Mouse (Mus musculus): ENCODE measurements at regions not wholly inside any gene's neighbourhood (a gene's known extent, or its start where the extent isn't known, plus 50 kb on each side); places are given as distances from the start of the nearest gene placed in this dataset.

DNA sequence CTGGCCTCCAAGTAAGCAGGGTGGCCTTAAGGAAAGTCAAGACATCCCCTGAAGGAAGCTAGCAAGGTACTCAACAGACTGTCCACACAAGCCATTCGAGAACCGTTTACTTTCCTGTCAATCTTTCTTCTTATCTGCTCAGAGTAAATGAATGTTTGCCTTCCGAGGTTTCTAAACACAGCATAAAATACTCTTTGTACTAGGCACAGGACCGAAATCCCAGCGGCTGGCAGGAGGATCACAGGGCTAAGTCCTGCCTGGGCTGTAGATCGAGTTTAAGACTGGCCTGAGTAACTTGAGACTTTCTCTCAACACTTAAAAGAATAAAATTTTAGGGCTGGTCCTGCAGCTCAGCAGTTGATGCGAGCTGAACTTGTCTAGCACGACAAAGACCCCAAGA, 175.9 kb downstream of the Bcl2l11 start:
- in situ Hi-C loops (cut with MboI; ENCODE audit: low sequenced_read_pairs in 2 of 2, unreplicated experiment in 2 of 2), result no loop called here

DNA sequence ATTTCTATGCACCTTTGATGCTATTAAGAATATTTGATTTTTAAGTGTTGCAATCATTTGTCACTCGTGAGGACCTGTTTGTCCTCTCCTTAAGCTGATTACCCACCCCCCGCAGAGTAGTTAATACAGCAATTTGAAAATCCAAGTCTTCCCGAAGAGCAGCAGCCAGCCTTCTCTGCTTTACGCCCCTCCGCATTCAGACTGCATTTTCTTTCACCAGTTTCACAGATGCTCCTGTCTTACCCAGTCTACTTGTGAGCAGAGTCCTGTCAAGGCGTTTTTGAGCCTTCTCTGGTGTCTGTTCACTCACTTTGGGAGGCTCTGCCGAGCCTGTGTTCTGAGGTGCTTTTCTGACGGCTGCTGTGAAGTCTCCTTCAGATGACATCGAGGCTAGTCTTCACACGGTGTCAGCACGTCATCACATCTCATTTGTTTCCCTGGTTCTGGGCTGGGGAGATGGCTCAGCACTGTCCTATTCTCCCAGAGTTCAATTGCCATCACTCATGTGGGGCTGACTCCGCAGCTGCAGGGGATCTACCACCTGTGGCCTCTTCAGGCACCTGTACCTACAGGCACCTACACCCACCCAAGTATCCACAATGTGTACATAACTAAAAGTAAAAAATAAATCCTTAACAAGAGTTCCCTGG, 178.3 kb downstream of the Bcl2l11 start:
- no peak for DNase-seq (ENCODE audit: low read depth, low spot score)
- Histone ChIP-seq H3K36me3 (ENCODE audit: control insufficient read depth, insufficient read depth, low read length, poor library complexity, severe bottlenecking) (no peaks in the 10 kb centered on the region), H3K4me1 (ENCODE audit: control insufficient read depth in 2 of 2, insufficient read depth in 2 of 2, low read length in 2 of 2, poor library complexity in 1 of 2) (peaks cover 0 to 4% of the 10 kb centered on the region in 2 experiments; a peak in 2 of 4 replicates), H3K9me3 (ENCODE audit: control insufficient read depth, insufficient read depth, low read depth, low read length) (no peaks in the 10 kb centered on the region), H3K9ac (ENCODE audit: insufficient read depth, low read depth, low read length, poor library complexity, severe bottlenecking) (no peak overlapping the region), H3K27ac (ENCODE audit: insufficient read depth, low read depth, low read length, poor library complexity, severe bottlenecking) (no peak overlapping the region), H3K4me3 (ENCODE audit: insufficient read depth in 1 of 2, low read depth in 1 of 2, low read length in 2 of 2, poor library complexity in 1 of 2, severe bottlenecking in 1 of 2) (no peak overlapping the region)
- TF ChIP-seq ZNF384 (IDR thresholded peaks at IDR 0.05; ENCODE audit: low read depth, low read length), result no peak
- no peak for TF ChIP-seq HCFC1 (IDR thresholded peaks at IDR 0.05; ENCODE audit: borderline replicate concordance, insufficient read depth, low read length)
- no peak for TF ChIP-seq MAFK (IDR thresholded peaks at IDR 0.05; ENCODE audit: insufficient read depth, low read depth, low read length)
- TF ChIP-seq CHD2 (IDR thresholded peaks at IDR 0.05; ENCODE audit: low read depth, low read length), result no peak
- TF ChIP-seq ZC3H11A (IDR thresholded peaks at IDR 0.05; ENCODE audit: borderline replicate concordance, low read depth, low read length), result no peak
- in situ Hi-C loops (cut with MboI; ENCODE audit: low sequenced_read_pairs in 2 of 2, unreplicated experiment in 2 of 2), result no loop called here

More for the DNA sequence above, 175.9 kb downstream of the Bcl2l11 start:
- H3K9me3 ChIP-seq (ENCODE audit: control insufficient read depth, insufficient read depth, low read depth, low read length), result no peaks in the 10 kb centered on the region
- H3K36me3 ChIP-seq (ENCODE audit: control insufficient read depth, insufficient read depth, low read length, poor library complexity, severe bottlenecking), result no peaks in the 10 kb centered on the region
- no peak overlapping the region for H3K4me3 ChIP-seq (ENCODE audit: insufficient read depth in 1 of 2, low read depth in 1 of 2, low read length in 2 of 2, poor library complexity in 1 of 2, severe bottlenecking in 1 of 2)
- no peak for DNase-seq (ENCODE audit: low read depth, low spot score)
- H3K27ac ChIP-seq (ENCODE audit: insufficient read depth, low read depth, low read length, poor library complexity, severe bottlenecking), result no peak overlapping the region
- H3K4me1 ChIP-seq (ENCODE audit: control insufficient read depth in 2 of 2, insufficient read depth in 2 of 2, low read length in 2 of 2, poor library complexity in 1 of 2), result peaks cover 0 to 11% of the 10 kb centered on the region in 2 experiments; a peak in 2 of 4 replicates
- H3K9ac ChIP-seq (ENCODE audit: insufficient read depth, low read depth, low read length, poor library complexity, severe bottlenecking), result no peak overlapping the region
- TF ChIP-seq ZC3H11A (IDR thresholded peaks at IDR 0.05; ENCODE audit: borderline replicate concordance, low read depth, low read length) (no peak), CHD2 (IDR thresholded peaks at IDR 0.05; ENCODE audit: low read depth, low read length) (no peak), MAFK (IDR thresholded peaks at IDR 0.05; ENCODE audit: insufficient read depth, low read depth, low read length) (no peak), ZNF384 (IDR thresholded peaks at IDR 0.05; ENCODE audit: low read depth, low read length) (no peak)

DNA sequence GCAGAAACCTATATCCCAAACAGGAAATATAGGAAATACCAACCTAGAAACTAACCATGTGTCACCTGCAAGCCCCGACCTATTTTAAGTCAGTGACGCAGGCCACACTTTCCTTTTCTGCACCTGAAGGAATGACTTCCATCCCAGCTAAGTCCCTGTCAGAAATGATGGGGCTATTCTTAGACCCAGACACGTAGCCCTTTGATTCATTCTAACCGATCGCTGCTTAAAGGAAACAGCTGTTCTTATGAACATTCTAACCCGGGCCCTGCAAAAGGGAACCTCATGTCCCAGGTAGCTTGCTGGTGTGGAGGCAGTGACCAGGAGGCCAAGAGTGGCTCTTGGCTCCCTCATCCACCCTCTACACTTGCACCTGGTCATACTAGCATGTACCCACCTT, 180.9 kb downstream of the Bcl2l11 start:
- no peak overlapping the region for H3K4me3 ChIP-seq (ENCODE audit: insufficient read depth in 1 of 2, low read depth in 1 of 2, low read length in 2 of 2, poor library complexity in 1 of 2, severe bottlenecking in 1 of 2)
- in situ Hi-C loops (cut with MboI; ENCODE audit: low sequenced_read_pairs in 2 of 2, unreplicated experiment in 2 of 2), result no loop called here
- TF ChIP-seq HCFC1 (IDR thresholded peaks at IDR 0.05; ENCODE audit: borderline replicate concordance, insufficient read depth, low read length) (no peak), ZC3H11A (IDR thresholded peaks at IDR 0.05; ENCODE audit: borderline replicate concordance, low read depth, low read length) (no peak), MAFK (IDR thresholded peaks at IDR 0.05; ENCODE audit: insufficient read depth, low read depth, low read length) (no peak), ZNF384 (IDR thresholded peaks at IDR 0.05; ENCODE audit: low read depth, low read length) (no peak), CHD2 (IDR thresholded peaks at IDR 0.05; ENCODE audit: low read depth, low read length) (no peak)
- no peak for DNase-seq (ENCODE audit: low read depth, low spot score)
- H3K27ac ChIP-seq (ENCODE audit: insufficient read depth, low read depth, low read length, poor library complexity, severe bottlenecking), result no peak overlapping the region
- H3K36me3 ChIP-seq (ENCODE audit: control insufficient read depth, insufficient read depth, low read length, poor library complexity, severe bottlenecking), result no peaks in the 10 kb centered on the region
- H3K9ac ChIP-seq (ENCODE audit: insufficient read depth, low read depth, low read length, poor library complexity, severe bottlenecking), result no peak overlapping the region
- H3K4me1 ChIP-seq (ENCODE audit: control insufficient read depth in 2 of 2, insufficient read depth in 2 of 2, low read length in 2 of 2, poor library complexity in 1 of 2), result peaks cover 2 to 8% of the 10 kb centered on the region in 2 experiments; a peak in 3 of 4 replicates
- H3K9me3 ChIP-seq (ENCODE audit: control insufficient read depth, insufficient read depth, low read depth, low read length), result no peaks in the 10 kb centered on the region

DNA sequence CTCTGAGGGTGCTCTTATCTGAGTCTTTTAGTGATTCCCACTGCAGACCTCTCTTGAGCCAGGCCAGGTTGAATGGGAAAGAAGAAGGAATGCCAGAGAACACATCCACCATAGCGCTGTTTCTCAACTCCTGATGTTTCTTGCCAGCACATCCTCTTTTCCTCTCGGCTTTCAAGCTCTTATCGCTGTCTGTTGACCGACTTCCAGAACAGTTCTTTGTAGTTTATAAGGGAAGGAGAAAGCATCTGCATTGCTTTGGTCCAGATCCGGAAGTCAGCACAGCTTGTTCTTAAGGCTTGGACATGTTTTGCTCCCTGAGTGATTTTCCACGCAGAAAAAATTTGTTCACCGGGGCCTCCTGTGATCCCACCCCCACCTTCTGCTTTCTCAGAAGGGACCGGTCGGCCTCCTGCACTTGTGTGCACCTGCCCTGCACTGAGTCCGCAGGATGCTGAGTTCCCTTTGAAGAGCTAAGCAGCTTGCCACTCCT, 183.7 kb downstream of the Bcl2l11 start:
- in situ Hi-C loops (cut with MboI; ENCODE audit: low sequenced_read_pairs in 2 of 2, unreplicated experiment in 2 of 2), result no loop called here
- H3K9ac ChIP-seq (ENCODE audit: insufficient read depth, low read depth, low read length, poor library complexity, severe bottlenecking), result no peak overlapping the region
- no peak overlapping the region for H3K27ac ChIP-seq (ENCODE audit: insufficient read depth, low read depth, low read length, poor library complexity, severe bottlenecking)
- no peaks in the 10 kb centered on the region for H3K9me3 ChIP-seq (ENCODE audit: control insufficient read depth, insufficient read depth, low read depth, low read length)
- no peak for DNase-seq (ENCODE audit: low read depth, low spot score)
- TF ChIP-seq ZNF384 (IDR thresholded peaks at IDR 0.05; ENCODE audit: low read depth, low read length), result no peak
- no peak for TF ChIP-seq HCFC1 (IDR thresholded peaks at IDR 0.05; ENCODE audit: borderline replicate concordance, insufficient read depth, low read length)
- no peak overlapping the region for H3K4me3 ChIP-seq (ENCODE audit: insufficient read depth in 1 of 2, low read depth in 1 of 2, low read length in 2 of 2, poor library complexity in 1 of 2, severe bottlenecking in 1 of 2)
- peaks cover 7 to 20% of the 10 kb centered on the region in 2 experiments; a peak in 3 of 4 replicates for H3K4me1 ChIP-seq (ENCODE audit: control insufficient read depth in 2 of 2, insufficient read depth in 2 of 2, low read length in 2 of 2, poor library complexity in 1 of 2)
- no peaks in the 10 kb centered on the region for H3K36me3 ChIP-seq (ENCODE audit: control insufficient read depth, insufficient read depth, low read length, poor library complexity, severe bottlenecking)
